Mouse (Mus musculus): ENCODE results near the gene Col27a1.

GRCm38 (mm10) chr4:63286034-63286433 is 72.2 kb downstream of the Col27a1 start:
- no peak for TF ChIP-seq USF1 (IDR thresholded peaks at IDR 0.05; ENCODE audit: low read depth)
- TF ChIP-seq MYOG (IDR thresholded peaks at IDR 0.05; ENCODE audit: control insufficient read depth in 1 of 3, insufficient read depth in 1 of 3, insufficient read length in 2 of 3, low read depth in 2 of 3) = no peak
- TF ChIP-seq POLR2A (IDR thresholded peaks at IDR 0.05; ENCODE audit: insufficient read length, low read depth) = no peak
- no peak for TF ChIP-seq TCF12 (IDR thresholded peaks at IDR 0.05; ENCODE audit: insufficient read depth, poor library complexity, severe bottlenecking)
- no peak for TF ChIP-seq TCF3 (IDR thresholded peaks at IDR 0.05; ENCODE audit: insufficient read length, low read depth)
- TF ChIP-seq E2F4 (IDR thresholded peaks at IDR 0.05; ENCODE audit: insufficient read depth) = no peak
- no peak for TF ChIP-seq MAX (IDR thresholded peaks at IDR 0.05; ENCODE audit: low read depth)
- TF ChIP-seq CEBPB (IDR thresholded peaks at IDR 0.05; ENCODE audit: insufficient read depth, poor library complexity, severe bottlenecking) = no peak
- TF ChIP-seq REST (IDR thresholded peaks at IDR 0.05; ENCODE audit: insufficient read depth, insufficient read length) = no peak
